Mouse (Mus musculus) liver, postnatal 0 days (tissue): ENCODE measurements around the gene Jmjd4. TPM values are rescaled to one million over a fixed set of nuclear protein-coding genes. Genes with fewer than 3 reads are reported as not detected.

ENCODE experiments used
- ATAC-seq: fragments of 200-750 bp; cut with Nextera tagmentation; 2 replicates; pipeline ENCODE4 v1.8.0; 2017; ENCODE audit warnings: mild to moderate bottlenecking, moderate library complexity
- DNase-seq: peaks from one replicate; pipeline ENCODE4 v3.0.0-alpha.2; 2016
- H3K27ac ChIP-seq: fragments of 300-500 bp; sonication (generic); 2 replicates; pipeline ENCODE4 v1.5.1; 2014; ENCODE audit warnings: antibody characterized with exemption, moderate library complexity, mild to moderate bottlenecking, low read depth
- H3K27me3 ChIP-seq: fragments of 300-500 bp; sonication (generic); 2 replicates; pipeline ENCODE4 v1.6.1; 2014; ENCODE audit warnings: low read length, control low read depth, mixed read lengths; ENCODE audit not compliant: insufficient read depth
- H3K36me3 ChIP-seq: fragments of 300-500 bp; sonication (generic); replicated peaks from 2 replicates; pipeline ENCODE4 v1.6.1; 2014; ENCODE audit warnings: mild to moderate bottlenecking, control low read depth, low read length, moderate library complexity, mixed read lengths; ENCODE audit not compliant: insufficient read depth
- H3K4me1 ChIP-seq: fragments of 300-500 bp; sonication (generic); 2 replicates; pipeline ENCODE4 v1.6.1; 2014; ENCODE audit warnings: antibody characterized with exemption, mild to moderate bottlenecking, control low read depth; ENCODE audit not compliant: insufficient read depth
- H3K4me2 ChIP-seq: fragments of 300-500 bp; sonication (generic); 2 replicates; pipeline ENCODE4 v1.6.1; 2014; ENCODE audit warnings: low read depth, mild to moderate bottlenecking, low read length, moderate library complexity, mixed read lengths
- H3K4me3 ChIP-seq: fragments of 300-500 bp; sonication (generic); 2 replicates; pipeline ENCODE4 v1.5.1; 2014; ENCODE audit warnings: low read depth, low read length
- H3K9ac ChIP-seq: fragments of 300-500 bp; sonication (generic); replicated peaks from 2 replicates; pipeline ENCODE4 v1.6.1; 2014; ENCODE audit warnings: mild to moderate bottlenecking, moderate library complexity
- H3K9me3 ChIP-seq: fragments of 300-500 bp; sonication (generic); 2 replicates; pipeline ENCODE4 v1.6.1; 2016; ENCODE audit warnings: mild to moderate bottlenecking, control low read depth, low read length, mixed read lengths
- CTCF ChIP-seq: sonication (generic); IDR thresholded peaks from 2 replicates; pipeline ENCODE4 v1.5.1; 2016; ENCODE audit warnings: antibody characterized with exemption, low read depth
- EP300 ChIP-seq: IDR thresholded peaks from 2 replicates; pipeline ENCODE4 v1.6.1; 2016; ENCODE audit warnings: antibody characterized with exemption, low read depth, mild to moderate bottlenecking
- WGBS: fragments of 180-500 bp; shearing (Covaris S2); extraction: QIAGEN DNeasy Blood & Tissue Kit; methylation state at CpG from one replicate; pipeline ENCODE4 v1.1.7; 2014; ENCODE audit not compliant: insufficient replicate concordance; 5-methylcytosine and 5-hydroxymethylcytosine counted together
- polyA plus RNA-seq: library from polyadenylated mRNA; unstranded; fragments of >200 nt; fragmentation: Nextera tagmentation; extraction: Ambion mirVana; gene quantifications from 2 replicates; pipeline ENCODE4 v1.2.1, GENCODE M21; 2015

Jmjd4 gene
- polyA plus RNA-seq, 1 experiment from 2014 or later, result 3.6 TPM

GRCm38 (mm10) chr11:59477240-59477639 lies 27.4 kb downstream of the Jmjd4 start:
- ATAC-seq (no peak), DNase-seq (no peak)
- Histone ChIP-seq H3K4me2 (no peak overlapping the region), H3K27ac (no peak overlapping the region), H3K9ac (no peak overlapping the region), H3K9me3 (no peaks in the 10 kb centered on the region), H3K4me1 (no peaks in the 10 kb centered on the region), H3K27me3 (no peaks in the 10 kb centered on the region), H3K36me3 (no peaks in the 10 kb centered on the region), H3K4me3 (no peak overlapping the region)
- TF ChIP-seq CTCF (no peak), EP300 (no peak)
- 60% methylated on average over 6 of the region's 6 CpGs for WGBS

- TF ChIP-seq EP300, result no peak
- TF ChIP-seq CTCF, result peak; percentile 71
- Histone ChIP-seq H3K4me3 (no peak overlapping the region), H3K9ac (no peak overlapping the region), H3K36me3 (peaks cover 7% of the 10 kb centered on the region), H3K27me3 (no peaks in the 10 kb centered on the region), H3K27ac (no peak overlapping the region), H3K4me2 (no peak overlapping the region), H3K4me1 (no peaks in the 10 kb centered on the region), H3K9me3 (no peaks in the 10 kb centered on the region)
- 12% methylated on average over 2 of the region's 2 CpGs for WGBS
- ATAC-seq (no peak), DNase-seq (peak; percentile 41)
Observed at GRCm38 (mm10) chr11:59483212-59483611, 33.4 kb downstream of the Jmjd4 start.

- no peak overlapping the region for H3K9ac ChIP-seq
- WGBS, result 61% methylated on average over 2 of the region's 2 CpGs
- no peak for TF ChIP-seq EP300
- no peak for TF ChIP-seq CTCF
- H3K27me3 ChIP-seq, result no peaks in the 10 kb centered on the region
- peaks cover 13% of the 10 kb centered on the region for H3K36me3 ChIP-seq
- no peak overlapping the region for H3K27ac ChIP-seq
- H3K4me2 ChIP-seq, result no peak overlapping the region
- H3K9me3 ChIP-seq, result no peaks in the 10 kb centered on the region
- DNase-seq (no peak), ATAC-seq (no peak)
- H3K4me3 ChIP-seq, result no peak overlapping the region
- no peaks in the 10 kb centered on the region for H3K4me1 ChIP-seq
Observed at GRCm38 (mm10) chr11:59485641-59486040, 35.8 kb downstream of the Jmjd4 start.

GRCm38 (mm10) chr11:59486222-59486621 lies 36.4 kb downstream of the Jmjd4 start:
- WGBS, result 83% methylated on average over 8 of the region's 8 CpGs

GRCm38 (mm10) chr11:59496672-59497310 lies 46.9 kb downstream of the Jmjd4 start:
- Histone ChIP-seq H3K9ac (no peak overlapping the region), H3K27me3 (no peaks in the 10 kb centered on the region), H3K36me3 (peaks cover 86% of the 10 kb centered on the region), H3K4me1 (no peaks in the 10 kb centered on the region), H3K4me3 (no peak overlapping the region), H3K4me2 (no peak overlapping the region), H3K27ac (no peak overlapping the region), H3K9me3 (no peaks in the 10 kb centered on the region)
- WGBS, result 58% methylated on average over 6 of the region's 6 CpGs
- ATAC-seq (no peak), DNase-seq (no peak)
- TF ChIP-seq EP300, result no peak
- no peak for TF ChIP-seq CTCF

More at GRCm38 (mm10) chr11:59486222-59486621, 36.4 kb downstream of the Jmjd4 start:
- Histone ChIP-seq H3K27me3 (no peaks in the 10 kb centered on the region), H3K36me3 (peaks cover 18% of the 10 kb centered on the region), H3K9me3 (no peaks in the 10 kb centered on the region), H3K4me3 (no peak overlapping the region), H3K4me2 (no peak overlapping the region), H3K27ac (no peak overlapping the region), H3K9ac (no peak overlapping the region), H3K4me1 (no peaks in the 10 kb centered on the region)
- TF ChIP-seq CTCF (no peak), EP300 (no peak)
- DNase-seq (no peak), ATAC-seq (no peak)

- Histone ChIP-seq H3K9me3 (no peaks in the 10 kb centered on the region), H3K36me3 (peaks cover 86% of the 10 kb centered on the region), H3K27me3 (no peaks in the 10 kb centered on the region), H3K4me1 (no peaks in the 10 kb centered on the region), H3K4me2 (no peak overlapping the region), H3K9ac (no peak overlapping the region), H3K4me3 (no peak overlapping the region), H3K27ac (no peak overlapping the region)
- TF ChIP-seq EP300 (no peak), CTCF (peak; percentile 27)
- ATAC-seq, result no peak
- 86% methylated on average over 7 of the region's 7 CpGs for WGBS
- no peak for DNase-seq
Observed at GRCm38 (mm10) chr11:59497747-59498146, 47.9 kb downstream of the Jmjd4 start.
